Mouse (Mus musculus) stomach, embryonic 16.5 days (tissue): ENCODE data around the gene Kxd1. TPM values are rescaled to one million over a fixed set of nuclear protein-coding genes. Genes with fewer than 3 reads are reported as not detected.

Experiments used
- ATAC-seq: fragments of 200-750 bp; cut with Nextera tagmentation; 2 replicates; pipeline ENCODE4 v1.8.0; 2017; ENCODE audit warnings: moderate number of reproducible peaks, moderate TSS enrichment; ENCODE audit not compliant: insufficient read depth, low FRiP score
- H3K27ac ChIP-seq: fragments of 300-500 bp; sonication (generic); 2 replicates; pipeline ENCODE4 v1.5.1; 2014; ENCODE audit warnings: low read length
- H3K27me3 ChIP-seq: fragments of 300-500 bp; sonication (generic); 2 replicates; pipeline ENCODE4 v1.6.1; 2014; ENCODE audit warnings: low read length, control low read depth, mixed read lengths; ENCODE audit not compliant: control insufficient read depth, insufficient read depth
- H3K36me3 ChIP-seq: fragments of 300-500 bp; sonication (generic); 2 replicates; pipeline ENCODE4 v1.6.1; 2014; ENCODE audit warnings: low read length; ENCODE audit not compliant: control insufficient read depth, insufficient read depth
- H3K4me1 ChIP-seq: fragments of 300-500 bp; sonication (generic); 2 replicates; pipeline ENCODE4 v1.6.1; 2014; ENCODE audit warnings: low read length, control low read depth, mixed read lengths; ENCODE audit not compliant: control insufficient read depth, insufficient read depth
- H3K4me2 ChIP-seq: fragments of 300-500 bp; sonication (generic); 2 replicates; pipeline ENCODE4 v1.6.1; 2014; ENCODE audit warnings: low read depth, low read length, mixed read lengths
- H3K4me3 ChIP-seq: fragments of 300-500 bp; sonication (generic); replicated peaks from 2 replicates; pipeline ENCODE4 v1.5.1; 2014; ENCODE audit warnings: mild to moderate bottlenecking, low read length
- H3K9ac ChIP-seq: fragments of 300-500 bp; sonication (generic); 2 replicates; pipeline ENCODE4 v1.6.1; 2014; ENCODE audit warnings: low read length
- H3K9me3 ChIP-seq: fragments of 300-500 bp; sonication (generic); replicated peaks from 2 replicates; pipeline ENCODE4 v1.6.1; 2016; ENCODE audit warnings: low read length, control low read depth; ENCODE audit not compliant: control insufficient read depth
- WGBS: fragments of 180-500 bp; shearing (Covaris S2); extraction: QIAGEN DNeasy Blood & Tissue Kit; methylation state at CpG from one replicate; pipeline ENCODE4 v1.1.7; 2014; 5-methylcytosine and 5-hydroxymethylcytosine counted together
- polyA plus RNA-seq: library from polyadenylated mRNA; unstranded; fragments of >200 nt; fragmentation: Nextera tagmentation; extraction: Ambion mirVana; gene quantifications from 2 replicates; pipeline ENCODE4 v1.2.1, GENCODE M21; 2015

Gene Kxd1
- polyA plus RNA-seq, 1 experiment from 2014 or later: 53.9 TPM

DNA sequence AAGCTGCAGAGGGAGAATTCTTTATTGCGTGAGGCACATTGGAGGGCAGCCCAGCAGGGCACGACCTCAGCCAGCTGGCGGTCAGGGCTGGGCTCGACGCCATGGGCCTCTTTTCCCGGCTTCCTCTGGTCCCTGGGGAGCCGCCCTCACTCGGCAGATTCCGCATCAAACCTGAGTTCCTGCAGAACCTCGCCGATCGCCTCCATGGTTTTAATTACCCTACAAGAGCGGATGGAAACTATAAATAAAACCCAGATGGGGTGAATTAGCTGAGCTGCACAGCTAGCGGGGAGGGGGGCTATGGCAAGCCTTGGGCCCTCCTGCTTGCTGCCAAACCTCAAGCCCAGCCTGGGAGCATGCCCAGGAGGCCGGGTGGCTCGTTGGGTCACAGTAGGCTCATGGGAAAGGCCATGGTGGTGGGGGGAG, 23.5 kb downstream of the Kxd1 start:
- ATAC-seq: no peak
- Histone ChIP-seq H3K27ac (no peak overlapping the region), H3K4me2 (no peak overlapping the region), H3K4me3 (no peak overlapping the region), H3K9me3 (no peaks in the 10 kb centered on the region), H3K4me1 (peaks cover 45% of the 10 kb centered on the region), H3K36me3 (peaks cover 14% of the 10 kb centered on the region; the same call in 1 of the 2 replicates), H3K9ac (no peak overlapping the region), H3K27me3 (peaks cover 21% of the 10 kb centered on the region)
- WGBS: 57% methylated on average over 16 of the region's 16 CpGs

DNA sequence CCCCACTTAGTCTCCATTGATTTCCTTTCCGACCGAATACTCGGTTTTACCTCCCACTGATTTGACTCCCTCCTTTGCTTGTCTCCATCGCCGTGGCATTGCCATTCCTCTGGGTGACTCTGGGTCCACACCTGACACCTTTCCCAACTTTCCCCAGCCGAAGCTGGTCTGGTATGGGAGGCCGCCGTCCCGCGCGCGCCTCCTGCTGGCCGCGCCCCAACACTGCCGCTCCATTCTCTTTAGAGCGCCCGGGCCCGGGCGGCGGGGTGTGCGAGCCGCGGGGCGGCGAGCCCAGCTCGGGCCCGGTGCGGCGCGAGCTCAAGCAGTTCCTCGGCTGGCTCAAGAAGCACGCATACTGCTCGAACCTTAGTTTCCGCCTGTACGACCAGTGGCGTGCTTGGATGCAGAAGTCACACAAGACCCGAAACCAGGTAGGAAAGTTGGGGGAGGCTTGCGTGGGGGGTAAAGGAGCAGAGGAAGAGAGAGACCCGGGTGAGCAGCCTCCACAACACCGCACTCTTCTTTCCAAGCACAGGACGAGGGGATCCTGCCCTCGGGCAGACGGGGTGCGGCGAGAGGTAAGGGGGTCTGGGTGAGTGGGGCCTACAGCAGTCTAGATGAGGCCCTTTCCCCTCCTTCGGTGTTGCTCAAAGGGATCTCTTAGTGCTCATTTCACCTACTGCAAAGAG, 24.6 kb downstream of the Kxd1 start:
- Histone ChIP-seq H3K36me3 (0 out of 2 replicates have a peak, but pooled peaks cover 9% of the 10 kb centered on the region), H3K4me1 (peaks cover 35% of the 10 kb centered on the region), H3K27me3 (peaks cover 32% of the 10 kb centered on the region), H3K9me3 (no peaks in the 10 kb centered on the region), H3K27ac (no peak overlapping the region), H3K9ac (no peak overlapping the region; the same call in 1 of the 2 replicates), H3K4me3 (no peak overlapping the region), H3K4me2 (no peak overlapping the region)
- WGBS: 18% methylated on average over 46 of the region's 46 CpGs
- ATAC-seq: peak; percentile 14; the same call in 1 of the 2 replicates

DNA sequence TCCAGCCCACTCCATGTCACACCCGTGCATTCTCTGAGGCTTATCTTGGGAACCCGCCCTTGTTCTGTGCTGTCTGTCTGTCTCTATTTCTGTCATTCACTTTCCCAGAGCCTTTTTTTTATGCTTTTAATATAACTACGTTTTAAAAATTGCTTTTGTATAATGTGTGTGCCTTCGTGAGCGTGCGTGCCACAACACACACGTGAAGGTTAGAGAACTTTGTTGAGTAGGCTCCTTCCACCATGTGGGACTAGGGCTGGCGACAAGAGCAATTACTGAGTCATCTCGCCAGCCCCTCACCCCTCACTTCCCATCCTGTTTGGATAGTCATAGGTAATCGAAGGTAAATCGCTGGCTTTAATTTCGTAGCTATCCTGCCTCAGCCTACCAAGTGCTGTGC, 25.2 kb downstream of the Kxd1 start:
- ATAC-seq: no peak
- H3K27me3 ChIP-seq: peaks cover 38% of the 10 kb centered on the region
- no peaks in the 10 kb centered on the region for H3K9me3 ChIP-seq
- peaks cover 33% of the 10 kb centered on the region for H3K4me1 ChIP-seq
- peak overlapping the region; percentile 42 for H3K9ac ChIP-seq
- H3K36me3 ChIP-seq: 0 out of 2 replicates have a peak, but pooled peaks cover 3% of the 10 kb centered on the region
- H3K4me3 ChIP-seq: no peak overlapping the region
- H3K27ac ChIP-seq: no peak overlapping the region
- H3K4me2 ChIP-seq: peak overlapping the region; percentile 32
- 37% methylated on average over 12 of the region's 12 CpGs for WGBS

DNA sequence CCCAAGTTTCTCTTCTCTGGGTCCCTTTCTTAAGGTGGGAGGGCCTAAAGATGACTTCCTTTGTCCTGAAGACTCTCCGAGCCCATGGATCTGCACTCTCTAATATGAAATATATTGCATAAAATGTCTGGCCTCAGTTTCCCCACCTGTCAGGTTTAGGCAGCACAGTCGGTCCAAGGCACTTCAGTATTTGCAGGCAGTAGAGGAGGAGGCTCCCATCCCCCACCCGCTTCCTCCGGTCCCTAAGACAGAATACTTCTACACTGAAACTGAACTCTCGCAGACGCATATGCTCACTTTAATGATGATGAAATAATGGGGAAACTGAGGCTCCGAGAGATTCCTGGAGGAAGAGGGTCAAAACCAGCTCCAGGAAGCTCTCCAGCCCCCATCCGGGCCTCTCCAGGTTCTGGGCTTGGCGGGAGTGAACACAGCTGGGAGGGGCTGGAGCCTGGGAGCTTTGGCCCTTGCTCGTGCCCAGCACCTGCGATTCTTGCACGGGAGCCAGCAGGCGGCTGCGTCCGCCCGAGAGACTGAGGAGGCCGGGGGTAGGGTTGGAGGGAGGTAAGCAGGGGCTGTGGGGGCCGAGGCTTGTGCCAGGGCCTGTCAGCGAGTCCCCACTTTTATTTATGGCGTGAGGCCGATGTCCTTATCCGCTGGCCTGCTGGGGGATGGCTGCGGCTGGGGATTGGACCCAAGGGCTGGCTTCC, 25.8 kb downstream of the Kxd1 start:
- 14% methylated on average over 23 of the region's 23 CpGs for WGBS
- Histone ChIP-seq H3K27ac (no peak overlapping the region), H3K36me3 (no peaks in the 10 kb centered on the region), H3K9ac (peak overlapping the region; percentile 42), H3K9me3 (no peaks in the 10 kb centered on the region), H3K4me1 (peaks cover 31% of the 10 kb centered on the region), H3K4me2 (peak overlapping the region; percentile 32), H3K4me3 (no peak overlapping the region; the same call in 1 of the 2 replicates), H3K27me3 (peaks cover 43% of the 10 kb centered on the region)
- no peak for ATAC-seq

DNA sequence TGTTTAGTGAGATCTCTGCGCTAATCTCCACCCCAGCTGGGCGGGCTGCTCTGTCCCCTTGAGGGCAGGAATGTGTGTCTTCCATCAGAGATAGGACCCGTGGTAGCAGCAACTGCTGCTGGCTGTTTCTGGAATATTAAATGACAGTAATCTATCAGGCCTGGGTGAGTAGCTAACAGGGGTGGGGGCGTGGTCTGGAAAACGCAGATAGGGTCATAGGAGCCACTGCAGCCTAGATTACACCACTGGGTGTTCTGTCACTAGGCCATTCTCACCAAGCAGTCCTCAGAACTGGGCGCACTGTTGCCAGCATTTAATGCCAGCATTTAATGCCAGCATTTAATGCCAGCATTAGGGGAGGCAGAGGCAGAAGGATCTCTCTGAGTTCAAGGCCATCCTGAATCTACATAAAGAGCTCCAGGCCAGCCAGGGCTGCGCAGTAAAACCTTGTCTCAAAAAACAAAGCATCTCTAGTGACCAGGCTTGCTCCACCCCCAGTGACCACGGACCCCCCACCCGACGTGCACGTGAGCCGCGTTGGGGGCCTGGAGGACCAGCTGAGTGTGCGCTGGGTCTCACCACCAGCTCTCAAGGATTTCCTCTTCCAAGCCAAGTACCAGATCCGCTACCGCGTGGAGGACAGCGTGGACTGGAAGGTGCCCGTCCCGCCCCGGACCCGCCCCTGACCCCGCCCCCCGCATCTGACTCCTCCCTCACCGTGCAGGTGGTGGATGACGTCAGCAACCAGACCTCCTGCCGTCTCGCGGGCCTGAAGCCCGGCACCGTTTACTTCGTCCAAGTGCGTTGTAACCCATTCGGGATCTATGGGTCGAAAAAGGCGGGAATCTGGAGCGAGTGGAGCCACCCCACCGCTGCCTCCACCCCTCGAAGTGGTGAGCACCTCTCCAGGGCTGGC, 27.1 kb downstream of the Kxd1 start:
- Histone ChIP-seq H3K4me3 (no peak overlapping the region; the same call in 1 of the 2 replicates), H3K27ac (no peak overlapping the region), H3K4me1 (peaks cover 27% of the 10 kb centered on the region), H3K4me2 (peak overlapping the region; percentile 27), H3K9me3 (no peaks in the 10 kb centered on the region), H3K36me3 (no peaks in the 10 kb centered on the region), H3K27me3 (peaks cover 56% of the 10 kb centered on the region), H3K9ac (no peak overlapping the region)
- 9% methylated on average over 39 of the region's 39 CpGs for WGBS
- ATAC-seq: no peak

DNA sequence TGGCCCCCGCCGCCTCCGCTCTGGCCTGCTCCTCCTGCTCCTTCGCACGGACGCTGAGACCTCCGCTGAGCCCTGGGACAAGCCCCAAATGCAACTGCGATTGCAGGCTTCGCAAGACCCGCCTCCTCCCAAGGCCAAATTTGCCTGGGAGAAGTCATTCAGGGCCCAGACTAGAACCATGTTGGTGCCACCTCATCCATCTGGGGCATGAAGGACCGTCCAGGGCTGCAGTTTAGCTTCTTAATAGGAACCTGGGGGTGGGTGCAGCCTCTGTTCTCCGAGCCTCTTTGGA, 32.0 kb downstream of the Kxd1 start:
- H3K36me3 ChIP-seq: no peaks in the 10 kb centered on the region
- 12% methylated on average over 12 of the region's 12 CpGs for WGBS
- peaks cover 90% of the 10 kb centered on the region for H3K27me3 ChIP-seq
- H3K4me1 ChIP-seq: peaks cover 17% of the 10 kb centered on the region
- H3K9ac ChIP-seq: no peak overlapping the region
- H3K4me3 ChIP-seq: no peak overlapping the region
- H3K4me2 ChIP-seq: no peak overlapping the region
- no peak overlapping the region for H3K27ac ChIP-seq
- ATAC-seq: no peak
- H3K9me3 ChIP-seq: no peaks in the 10 kb centered on the region

DNA sequence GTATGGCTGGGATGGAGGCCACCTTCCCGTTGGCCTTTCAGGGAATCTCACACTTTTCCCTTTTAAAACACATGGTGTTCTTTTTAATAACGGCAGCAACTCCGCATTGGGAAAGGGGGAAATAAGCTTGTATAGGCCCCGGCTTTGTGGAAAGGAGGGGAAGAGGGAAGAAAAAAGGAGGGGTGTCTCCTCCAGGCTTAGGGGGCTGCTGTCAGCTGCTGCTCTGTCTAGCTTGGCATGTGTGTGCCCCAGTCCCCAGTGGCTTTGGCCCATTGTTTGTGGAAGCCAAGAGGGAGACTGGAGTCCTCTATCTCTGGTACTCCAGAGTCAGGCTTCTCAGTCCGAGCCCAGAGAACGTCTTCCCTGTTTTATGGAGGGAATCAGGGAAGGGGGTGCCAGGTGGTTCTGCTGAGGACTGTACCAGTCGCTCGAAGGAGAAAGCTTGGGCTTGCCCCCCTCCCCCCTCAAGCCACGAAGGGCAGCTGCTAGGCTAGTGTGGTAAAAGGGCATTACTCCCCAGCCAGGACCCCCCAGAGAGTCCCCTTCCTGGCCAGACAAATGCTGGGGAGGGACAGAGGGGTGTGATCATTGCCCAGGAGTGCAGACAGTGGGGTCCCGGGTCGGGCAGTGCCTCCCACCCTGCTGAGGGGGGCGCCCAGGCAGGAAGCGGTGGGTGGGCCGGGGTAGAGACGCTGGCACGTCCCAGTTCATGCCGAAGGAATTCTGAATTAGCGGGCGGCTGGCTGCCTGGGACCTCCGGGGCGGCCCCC, 32.6 kb downstream of the Kxd1 start:
- Histone ChIP-seq H3K27ac (no peak overlapping the region), H3K4me3 (no peak overlapping the region), H3K9ac (no peak overlapping the region), H3K36me3 (no peaks in the 10 kb centered on the region), H3K27me3 (peaks cover 95% of the 10 kb centered on the region), H3K4me1 (peaks cover 17% of the 10 kb centered on the region), H3K9me3 (no peaks in the 10 kb centered on the region), H3K4me2 (no peak overlapping the region)
- 7% methylated on average over 21 of the region's 21 CpGs for WGBS
- ATAC-seq: no peak

DNA sequence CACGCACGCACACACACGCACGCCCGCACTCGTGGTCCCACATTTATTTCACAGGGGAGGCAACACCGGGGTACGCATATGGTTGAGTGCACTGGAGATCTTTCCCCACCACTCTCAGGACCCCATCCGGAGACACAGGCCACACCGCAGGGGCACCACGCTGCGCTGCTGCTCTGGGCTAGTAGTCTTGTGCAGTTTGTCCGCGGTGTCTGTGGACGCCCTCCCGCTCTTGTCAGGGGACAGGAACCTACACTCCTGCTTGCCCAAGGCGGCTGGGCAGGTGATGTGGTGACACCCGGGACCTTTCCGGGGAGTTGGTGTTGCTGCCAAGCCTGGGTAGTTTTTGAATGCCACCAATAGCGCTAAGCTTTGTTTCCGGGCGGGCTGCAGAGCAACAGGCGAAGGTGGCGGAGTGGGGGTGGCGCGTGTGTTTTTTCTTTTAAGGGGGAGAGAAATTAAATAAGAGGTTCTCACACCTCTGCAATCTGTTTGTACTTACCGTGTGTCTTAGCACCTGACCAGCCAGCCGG, 33.3 kb downstream of the Kxd1 start:
- Histone ChIP-seq H3K4me1 (peaks cover 23% of the 10 kb centered on the region), H3K27ac (no peak overlapping the region), H3K4me3 (no peak overlapping the region), H3K27me3 (peaks cover 96% of the 10 kb centered on the region), H3K4me2 (no peak overlapping the region), H3K9me3 (no peaks in the 10 kb centered on the region), H3K36me3 (no peaks in the 10 kb centered on the region), H3K9ac (no peak overlapping the region)
- 4% methylated on average over 28 of the region's 28 CpGs for WGBS
- ATAC-seq: no peak
